Mouse (Mus musculus) liver, embryonic 16.5 days (tissue): ENCODE data around the gene Kremen1. TPM values are rescaled to one million over a fixed set of nuclear protein-coding genes. Genes with fewer than 3 reads are reported as not detected.
A peak's percentile ranks its signal among the peaks of the same experiment; 100 is the strongest.

Experiments used
- ATAC-seq: fragments of 200-750 bp; cut with Nextera tagmentation; 2 replicates; pipeline ENCODE4 v1.8.0; 2017; ENCODE audit warnings: low read depth, mild to moderate bottlenecking, moderate number of reproducible peaks, moderate library complexity
- H3K27ac ChIP-seq: fragments of 300-500 bp; sonication (generic); 2 replicates; pipeline ENCODE4 v1.5.1; 2014; ENCODE audit warnings: mild to moderate bottlenecking, low read length
- H3K27me3 ChIP-seq: fragments of 300-500 bp; sonication (generic); 2 replicates; pipeline ENCODE4 v1.6.1; 2014; ENCODE audit warnings: low read depth, low read length, mixed read lengths; ENCODE audit not compliant: control insufficient read depth, insufficient read depth
- H3K36me3 ChIP-seq: fragments of 300-500 bp; sonication (generic); 2 replicates; pipeline ENCODE4 v1.6.1; 2014; ENCODE audit warnings: mild to moderate bottlenecking; ENCODE audit not compliant: control insufficient read depth, insufficient read depth
- H3K4me1 ChIP-seq: fragments of 300-500 bp; sonication (generic); 2 replicates; pipeline ENCODE4 v1.6.1; 2014; ENCODE audit warnings: low read depth, low read length, mixed read lengths; ENCODE audit not compliant: control insufficient read depth
- H3K4me2 ChIP-seq: fragments of 300-500 bp; sonication (generic); 2 replicates; pipeline ENCODE4 v1.6.1; 2014; ENCODE audit warnings: low read depth, low read length, mixed read lengths
- H3K4me3 ChIP-seq: fragments of 300-500 bp; sonication (generic); 2 replicates; pipeline ENCODE4 v1.5.1; 2014; ENCODE audit warnings: low read depth, mild to moderate bottlenecking, low read length
- H3K9ac ChIP-seq: fragments of 300-500 bp; sonication (generic); 2 replicates; pipeline ENCODE4 v1.6.1; 2014; ENCODE audit warnings: low read depth, low read length
- H3K9me3 ChIP-seq: fragments of 300-500 bp; sonication (generic); replicated peaks from 2 replicates; pipeline ENCODE4 v1.6.1; 2016; ENCODE audit warnings: low read length; ENCODE audit not compliant: control insufficient read depth
- WGBS: fragments of 180-500 bp; shearing (Covaris S2); extraction: QIAGEN DNeasy Blood & Tissue Kit; methylation state at CpG from one replicate; pipeline ENCODE4 v1.1.7; 2014; ENCODE audit not compliant: insufficient replicate concordance; 5-methylcytosine and 5-hydroxymethylcytosine counted together
- polyA plus RNA-seq: library from polyadenylated mRNA; unstranded; fragments of >200 nt; fragmentation: Nextera tagmentation; extraction: Ambion mirVana; gene quantifications from 2 replicates; pipeline ENCODE4 v1.2.1, GENCODE M21; 2015

Gene Kremen1
- polyA plus RNA-seq, 1 experiment from 2014 or later: 2.3 TPM

GRCm38 (mm10) chr11:5243208-5243607 lies 18.1 kb downstream of the Kremen1 start:
- WGBS: 72% methylated on average over 7 of the region's 7 CpGs
- H3K27me3 ChIP-seq: no peaks in the 10 kb centered on the region
- no peaks in the 10 kb centered on the region; the same call in 1 of the 2 replicates for H3K4me1 ChIP-seq
- H3K4me2 ChIP-seq: no peak overlapping the region
- no peak for ATAC-seq
- no peak overlapping the region for H3K4me3 ChIP-seq
- H3K27ac ChIP-seq: no peak overlapping the region
- no peaks in the 10 kb centered on the region; the same call in 1 of the 2 replicates for H3K36me3 ChIP-seq
- H3K9ac ChIP-seq: no peak overlapping the region
- no peaks in the 10 kb centered on the region for H3K9me3 ChIP-seq

GRCm38 (mm10) chr11:5242158-5242557 lies 19.2 kb downstream of the Kremen1 start:
- no peaks in the 10 kb centered on the region; the same call in 1 of the 2 replicates for H3K4me1 ChIP-seq
- 68% methylated on average over 8 of the region's 8 CpGs for WGBS

GRCm38 (mm10) chr11:5239706-5240690 lies 21.4 kb downstream of the Kremen1 start:
- Histone ChIP-seq H3K9ac (no peak overlapping the region), H3K4me2 (no peak overlapping the region), H3K27ac (no peak overlapping the region), H3K4me1 (no peaks in the 10 kb centered on the region; the same call in 1 of the 2 replicates), H3K9me3 (no peaks in the 10 kb centered on the region), H3K36me3 (no peaks in the 10 kb centered on the region; the same call in 1 of the 2 replicates), H3K4me3 (no peak overlapping the region), H3K27me3 (no peaks in the 10 kb centered on the region)
- peak; percentile 68 for ATAC-seq
- 21% methylated on average over 10 of the region's 10 CpGs for WGBS

More at GRCm38 (mm10) chr11:5242158-5242557, 19.2 kb downstream of the Kremen1 start:
- H3K36me3 ChIP-seq: no peaks in the 10 kb centered on the region; the same call in 1 of the 2 replicates
- H3K9ac ChIP-seq: no peak overlapping the region
- no peak overlapping the region for H3K4me2 ChIP-seq
- no peaks in the 10 kb centered on the region for H3K9me3 ChIP-seq
- ATAC-seq: no peak
- no peak overlapping the region for H3K27ac ChIP-seq
- no peak overlapping the region for H3K4me3 ChIP-seq
- no peaks in the 10 kb centered on the region for H3K27me3 ChIP-seq

DNA sequence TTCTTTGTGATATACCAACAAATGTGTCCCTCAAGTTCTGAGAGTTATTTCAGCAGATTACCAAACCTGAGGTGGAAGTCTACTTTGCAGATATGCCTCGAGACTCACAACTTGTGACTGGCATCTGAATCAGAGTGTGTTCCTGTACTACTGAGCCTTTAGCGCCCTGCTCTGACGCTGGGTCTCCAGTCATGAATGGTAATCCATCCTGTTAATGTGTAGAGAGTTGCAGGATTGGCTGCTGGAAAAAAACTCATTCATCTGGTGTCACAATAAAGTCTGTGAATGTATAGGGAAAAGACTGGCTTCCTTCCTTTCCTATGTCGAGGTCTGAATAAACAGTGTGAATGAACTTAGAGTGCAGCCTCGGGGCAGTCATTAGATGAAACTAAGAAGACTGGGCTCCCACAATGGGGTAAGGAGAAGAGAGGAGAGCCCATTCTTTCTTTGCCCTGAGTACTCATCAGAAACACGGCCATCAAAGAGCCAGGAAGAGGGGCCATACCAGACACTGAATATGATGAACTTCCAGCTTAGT lies 41.4 kb downstream of the Kremen1 start:
- H3K9me3 ChIP-seq: no peaks in the 10 kb centered on the region
- no peaks in the 10 kb centered on the region for H3K36me3 ChIP-seq
- H3K4me2 ChIP-seq: no peak overlapping the region
- no peak overlapping the region for H3K27ac ChIP-seq
- ATAC-seq: no peak
- H3K4me3 ChIP-seq: no peak overlapping the region
- 43% methylated on average over 6 of the region's 6 CpGs for WGBS
- H3K27me3 ChIP-seq: no peaks in the 10 kb centered on the region
- no peak overlapping the region for H3K9ac ChIP-seq
- H3K4me1 ChIP-seq: no peaks in the 10 kb centered on the region; the same call in 1 of the 2 replicates

- Histone ChIP-seq H3K4me2 (no peak overlapping the region), H3K9me3 (no peaks in the 10 kb centered on the region), H3K4me1 (no peaks in the 10 kb centered on the region; the same call in 1 of the 2 replicates), H3K36me3 (no peaks in the 10 kb centered on the region), H3K9ac (no peak overlapping the region), H3K27ac (no peak overlapping the region), H3K27me3 (no peaks in the 10 kb centered on the region), H3K4me3 (no peak overlapping the region)
- WGBS: 58% methylated on average over 4 of the region's 4 CpGs
- no peak for ATAC-seq
Observed at GRCm38 (mm10) chr11:5219371-5219770, 42.0 kb downstream of the Kremen1 start.

GRCm38 (mm10) chr11:5215401-5216187 lies 45.8 kb downstream of the Kremen1 start:
- WGBS: 49% methylated on average over 14 of the region's 14 CpGs
- Histone ChIP-seq H3K4me3 (no peak overlapping the region), H3K4me2 (no peak overlapping the region), H3K9ac (no peak overlapping the region), H3K9me3 (no peaks in the 10 kb centered on the region), H3K4me1 (no peaks in the 10 kb centered on the region; the same call in 1 of the 2 replicates), H3K36me3 (no peaks in the 10 kb centered on the region), H3K27me3 (no peaks in the 10 kb centered on the region), H3K27ac (no peak overlapping the region)
- ATAC-seq: no peak

- Histone ChIP-seq H3K27ac (no peak overlapping the region), H3K36me3 (no peaks in the 10 kb centered on the region), H3K4me3 (no peak overlapping the region), H3K9me3 (no peaks in the 10 kb centered on the region), H3K4me2 (no peak overlapping the region), H3K4me1 (no peaks in the 10 kb centered on the region; the same call in 1 of the 2 replicates), H3K27me3 (no peaks in the 10 kb centered on the region), H3K9ac (no peak overlapping the region)
- 24% methylated on average over 6 of the region's 6 CpGs for WGBS
- ATAC-seq: no peak
Observed at GRCm38 (mm10) chr11:5214483-5215040, 46.8 kb downstream of the Kremen1 start.

DNA sequence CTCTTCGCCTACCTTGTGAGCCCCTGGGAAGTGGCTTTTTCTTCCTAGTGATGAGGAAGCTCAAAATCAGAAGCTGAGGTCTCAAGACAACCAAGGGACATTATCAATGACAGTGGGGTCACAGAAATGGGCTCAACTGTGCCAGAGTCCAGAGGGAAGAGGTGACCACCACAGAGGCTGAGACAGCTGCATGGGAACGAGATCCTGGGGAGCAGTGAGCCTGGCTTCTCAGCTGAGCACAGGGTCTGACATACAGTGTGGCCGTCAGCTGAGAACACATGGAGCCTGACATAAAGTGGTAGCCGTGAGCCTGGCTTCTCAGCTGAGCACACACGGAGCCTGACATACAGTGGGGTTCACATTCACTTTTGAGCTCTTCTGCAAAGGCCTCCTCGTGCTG lies 58.3 kb downstream of the Kremen1 start:
- no peaks in the 10 kb centered on the region for H3K4me1 ChIP-seq
- H3K4me2 ChIP-seq: no peak overlapping the region
- WGBS: 69% methylated on average over 6 of the region's 6 CpGs

More for the DNA sequence above, 58.3 kb downstream of the Kremen1 start:
- Histone ChIP-seq H3K4me3 (no peak overlapping the region), H3K9me3 (no peaks in the 10 kb centered on the region), H3K27me3 (no peaks in the 10 kb centered on the region), H3K27ac (no peak overlapping the region), H3K9ac (no peak overlapping the region), H3K36me3 (no peaks in the 10 kb centered on the region)
- ATAC-seq: no peak
